Mouse (Mus musculus): Measurements from ENCODE around the gene Tut1. TPM values are rescaled to one million over a fixed set of nuclear protein-coding genes. Genes with fewer than 3 reads are reported as not detected.

Gene Tut1
- total and polyA plus RNA-seq, 2 experiments from 2014 or later, result 10.4 to 18.0 TPM

- Histone ChIP-seq H3K9me3 (replicated peaks; ENCODE audit: control insufficient read depth, low read length) (no peaks in the 10 kb centered on the region), H3K36me3 (replicated peaks; ENCODE audit: control insufficient read depth, insufficient read depth, low read length) (peaks cover 39% of the 10 kb centered on the region), H3K27me3 (ENCODE audit: control insufficient read depth, insufficient read depth, low read length) (no peaks in the 10 kb centered on the region), H3K4me3 (ENCODE audit: low read depth, low read length) (no peak overlapping the region), H3K27ac (ENCODE audit: low read depth) (no peak overlapping the region), H3K9ac (replicated peaks; ENCODE audit: low read depth, low read length) (no peak overlapping the region), H3K4me2 (ENCODE audit: low read depth, low read length) (no peak overlapping the region), H3K4me1 (ENCODE audit: control insufficient read depth, insufficient read depth) (0 out of 2 replicates have a peak, but pooled peaks cover 9% of the 10 kb centered on the region)
- TF ChIP-seq CTCF (IDR thresholded peaks at IDR 0.05; ENCODE audit: low read depth) (no peak), EP300 (IDR thresholded peaks at IDR 0.05; ENCODE audit: low read depth) (no peak)
- DNase-seq (ENCODE audit: low spot score) (no peak), ATAC-seq (ENCODE audit: insufficient read depth, low read depth) (no peak)
- 85% methylated on average over 12 of the region's 12 CpGs for WGBS
These were observed 25.6 kb upstream of the Tut1 start for GRCm38 (mm10) chr19:8927891-8928525.

- H3K4me1 ChIP-seq (ENCODE audit: control insufficient read depth, insufficient read depth), result 0 out of 2 replicates have a peak, but pooled peaks cover 9% of the 10 kb centered on the region
- H3K4me3 ChIP-seq (ENCODE audit: low read depth, low read length), result peak overlapping the region; percentile 74
- H3K4me2 ChIP-seq (ENCODE audit: low read depth, low read length), result peak overlapping the region; percentile 89
- H3K27ac ChIP-seq (ENCODE audit: low read depth), result peak overlapping the region; percentile 82; the same call in 1 of the 2 replicates
- TF ChIP-seq EP300 (IDR thresholded peaks at IDR 0.05; ENCODE audit: low read depth) (no peak), CTCF (IDR thresholded peaks at IDR 0.05; ENCODE audit: low read depth) (no peak)
- DNase-seq (ENCODE audit: low spot score) (no peak), ATAC-seq (ENCODE audit: insufficient read depth, low read depth) (no peak; the same call in 1 of the 2 replicates)
- H3K36me3 ChIP-seq (replicated peaks; ENCODE audit: control insufficient read depth, insufficient read depth, low read length), result peaks cover 31% of the 10 kb centered on the region
- H3K9me3 ChIP-seq (replicated peaks; ENCODE audit: control insufficient read depth, low read length), result no peaks in the 10 kb centered on the region
- H3K9ac ChIP-seq (replicated peaks; ENCODE audit: low read depth, low read length), result peak overlapping the region; percentile 80
- H3K27me3 ChIP-seq (ENCODE audit: control insufficient read depth, insufficient read depth, low read length), result no peaks in the 10 kb centered on the region
- 20% methylated on average over 16 of the region's 16 CpGs for WGBS
These were observed 24.9 kb upstream of the Tut1 start for GRCm38 (mm10) chr19:8928689-8929223.

DNA sequence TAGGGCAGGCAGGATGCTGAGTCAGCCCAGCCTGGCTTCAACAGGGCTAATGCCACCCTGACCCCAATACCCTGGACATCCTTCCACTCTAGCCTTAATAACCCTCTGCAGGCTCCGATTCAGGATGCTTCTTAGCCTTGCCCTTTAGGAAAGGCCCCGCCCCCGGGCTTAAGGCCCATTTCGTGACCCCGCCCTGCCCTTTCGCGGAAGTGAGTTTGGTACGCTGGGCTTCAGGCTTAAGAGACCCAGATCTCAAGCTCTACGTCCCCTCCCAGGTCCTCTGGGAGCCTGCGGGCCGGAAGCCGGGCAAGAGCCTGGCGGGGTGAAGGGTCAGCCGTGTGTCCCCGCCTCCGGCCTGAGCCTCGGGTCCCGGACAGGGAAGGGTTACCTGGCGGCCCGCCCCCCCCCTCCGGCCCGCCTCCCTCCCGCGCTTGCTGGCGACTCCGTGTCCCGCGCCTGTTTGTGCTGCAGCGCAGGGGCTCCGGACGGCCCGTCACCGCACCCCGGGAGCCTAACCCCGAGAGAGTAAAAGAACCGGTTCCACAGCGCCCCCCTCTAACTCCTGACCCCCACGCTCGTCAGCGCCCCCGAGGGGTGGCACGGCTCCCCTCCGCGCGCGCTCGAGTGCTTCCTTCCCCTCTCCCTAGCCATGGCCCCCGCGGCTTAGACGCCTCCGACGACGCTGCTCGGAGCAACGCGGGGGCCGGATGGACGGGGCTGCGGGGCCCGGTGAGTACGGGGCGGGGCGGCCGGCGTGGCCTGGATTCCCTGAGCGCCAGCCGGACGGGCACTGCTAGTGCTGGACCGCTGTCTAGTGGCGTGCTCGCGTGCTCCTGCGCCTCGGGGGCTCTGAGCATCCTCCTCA, 24.2 kb upstream of the Tut1 start, which contains the start of the genes Rom1 and Eml3:
Gene Rom1 (minus strand): TSS at position 133 of the 865 bp plus-strand sequence.
Gene Eml3 (plus strand): TSS at position 329 of the 865 bp plus-strand sequence.
- 0 out of 2 replicates have a peak, but pooled peaks cover 9% of the 10 kb centered on the region for H3K4me1 ChIP-seq (ENCODE audit: control insufficient read depth, insufficient read depth)
- ATAC-seq (ENCODE audit: insufficient read depth, low read depth) (peak; percentile 83), DNase-seq (ENCODE audit: low spot score) (peak; percentile 79)
- under 1% methylated on average over 66 of the region's 74 CpGs for WGBS
- H3K36me3 ChIP-seq (replicated peaks; ENCODE audit: control insufficient read depth, insufficient read depth, low read length), result peaks cover 35% of the 10 kb centered on the region
- H3K9ac ChIP-seq (replicated peaks; ENCODE audit: low read depth, low read length), result peak within 1 kb of the TSS; percentile 80
- H3K4me2 ChIP-seq (ENCODE audit: low read depth, low read length), result peak within 1 kb of the TSS; percentile 89
- TF ChIP-seq EP300 (IDR thresholded peaks at IDR 0.05; ENCODE audit: low read depth) (no peak), CTCF (IDR thresholded peaks at IDR 0.05; ENCODE audit: low read depth) (no peak; the same call in 1 of the 2 replicates)
- no peaks in the 10 kb centered on the region for H3K27me3 ChIP-seq (ENCODE audit: control insufficient read depth, insufficient read depth, low read length)
- H3K9me3 ChIP-seq (replicated peaks; ENCODE audit: control insufficient read depth, low read length), result no peaks in the 10 kb centered on the region
- peak within 1 kb of the TSS; percentile 82 for H3K27ac ChIP-seq (ENCODE audit: low read depth)
- peak within 1 kb of the TSS; percentile 74 for H3K4me3 ChIP-seq (ENCODE audit: low read depth, low read length)

GRCm38 (mm10) chr19:8930117-8930516, 23.5 kb upstream of the Tut1 start:
- no peak for ATAC-seq (ENCODE audit: insufficient read depth, low read depth)

DNA sequence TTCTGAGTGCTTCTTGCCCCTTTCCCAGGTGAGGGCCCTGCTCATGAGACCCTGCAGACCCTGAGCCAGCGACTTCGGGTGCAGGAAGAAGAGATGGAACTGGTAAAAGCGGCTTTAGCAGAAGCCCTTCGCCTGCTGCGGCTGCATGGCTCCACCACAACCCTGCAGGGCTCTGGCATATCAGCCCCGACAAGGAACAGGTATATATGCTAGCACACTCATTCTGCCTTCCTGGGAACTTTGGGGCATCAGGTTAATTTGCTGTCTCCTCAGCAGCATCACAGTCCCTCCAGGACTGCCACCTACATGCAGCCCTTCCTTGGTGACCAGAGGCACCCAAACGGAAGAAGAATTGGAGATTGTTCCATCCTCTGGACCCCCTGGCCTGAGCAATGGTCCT, 22.9 kb upstream of the Tut1 start:
- no peak for TF ChIP-seq EP300 (IDR thresholded peaks at IDR 0.05; ENCODE audit: low read depth)
- TF ChIP-seq CTCF (IDR thresholded peaks at IDR 0.05; ENCODE audit: low read depth), result no peak
- Histone ChIP-seq H3K36me3 (replicated peaks; ENCODE audit: control insufficient read depth, insufficient read depth, low read length) (peaks cover 39% of the 10 kb centered on the region), H3K4me3 (ENCODE audit: low read depth, low read length) (peak overlapping the region; percentile 74), H3K9ac (replicated peaks; ENCODE audit: low read depth, low read length) (no peak overlapping the region), H3K27me3 (ENCODE audit: control insufficient read depth, insufficient read depth, low read length) (no peaks in the 10 kb centered on the region), H3K9me3 (replicated peaks; ENCODE audit: control insufficient read depth, low read length) (no peaks in the 10 kb centered on the region), H3K4me2 (ENCODE audit: low read depth, low read length) (peak overlapping the region; percentile 89), H3K27ac (ENCODE audit: low read depth) (no peak overlapping the region), H3K4me1 (ENCODE audit: control insufficient read depth, insufficient read depth) (0 out of 2 replicates have a peak, but pooled peaks cover 9% of the 10 kb centered on the region)
- 82% methylated on average over 7 of the region's 7 CpGs for WGBS
- DNase-seq (ENCODE audit: low spot score), result no peak
- ATAC-seq (ENCODE audit: insufficient read depth, low read depth), result no peak

More at GRCm38 (mm10) chr19:8930117-8930516, 23.5 kb upstream of the Tut1 start:
- H3K4me3 ChIP-seq (ENCODE audit: low read depth, low read length), result peak overlapping the region; percentile 74
- peak overlapping the region; percentile 80 for H3K9ac ChIP-seq (replicated peaks; ENCODE audit: low read depth, low read length)
- no peaks in the 10 kb centered on the region for H3K9me3 ChIP-seq (replicated peaks; ENCODE audit: control insufficient read depth, low read length)
- TF ChIP-seq EP300 (IDR thresholded peaks at IDR 0.05; ENCODE audit: low read depth), result no peak
- TF ChIP-seq CTCF (IDR thresholded peaks at IDR 0.05; ENCODE audit: low read depth), result no peak
- H3K4me2 ChIP-seq (ENCODE audit: low read depth, low read length), result peak overlapping the region; percentile 89
- H3K27me3 ChIP-seq (ENCODE audit: control insufficient read depth, insufficient read depth, low read length), result no peaks in the 10 kb centered on the region
- 0 out of 2 replicates have a peak, but pooled peaks cover 9% of the 10 kb centered on the region for H3K4me1 ChIP-seq (ENCODE audit: control insufficient read depth, insufficient read depth)
- H3K27ac ChIP-seq (ENCODE audit: low read depth), result peak overlapping the region; percentile 82
- peaks cover 41% of the 10 kb centered on the region for H3K36me3 ChIP-seq (replicated peaks; ENCODE audit: control insufficient read depth, insufficient read depth, low read length)
- DNase-seq (ENCODE audit: low spot score), result no peak
- 12% methylated on average over 11 of the region's 11 CpGs for WGBS

All from heart, postnatal 0 days (tissue).